Mouse (Mus musculus): Measurements from ENCODE around the gene Vmn1r4.

Vmn1r4 gene

GRCm38 (mm10) chr6:56917578-56918368 lies 6.0 kb upstream of the Vmn1r4 start:
- no peak for DNase-seq

- DNase-seq, result no peak
Observed at GRCm38 (mm10) chr6:56919330-56920044, 4.3 kb upstream of the Vmn1r4 start.

GRCm38 (mm10) chr6:56920222-56921092 lies 3.4 kb upstream of the Vmn1r4 start:
- DNase-seq, result no peak

GRCm38 (mm10) chr6:56923331-56923725 lies 487 bp upstream of the Vmn1r4 start:
- DNase-seq, result no peak

- DNase-seq, result no peak
Observed at GRCm38 (mm10) chr6:56931648-56932415, 8.0 kb downstream of the Vmn1r4 start.

GRCm38 (mm10) chr6:56932464-56932863 lies 8.6 kb downstream of the Vmn1r4 start:
- no peak for DNase-seq

GRCm38 (mm10) chr6:56934366-56934765 lies 10.6 kb downstream of the Vmn1r4 start:
- DNase-seq, result no peak

- no peak for DNase-seq
Observed at GRCm38 (mm10) chr6:56956436-56956835, 32.6 kb downstream of the Vmn1r4 start.

- no peak for DNase-seq
Observed at GRCm38 (mm10) chr6:56969973-56970372, 46.2 kb downstream of the Vmn1r4 start, which contains the start of gene Vmn1r5. Gene Vmn1r5 (plus strand): TSS chr6:56970273.

- DNase-seq, result no peak
Observed at GRCm38 (mm10) chr6:56996943-56997342, 73.1 kb downstream of the Vmn1r4 start, which contains the start of gene Vmn1r6. Gene Vmn1r6 (plus strand): TSS chr6:56997243.

Data from cerebellum, postnatal 36 days (tissue).